Comparison of ENCODE assay signal across 24 mouse cellular contexts in genomic region chr3:87309922-87310321, GRCm38 (mm10). TPM values are rescaled to one million over a fixed set of nuclear protein-coding genes. Genes with fewer than 3 reads are reported as not detected.
DNase-seq lines count a peak whose midpoint lies in the region; TF ChIP-seq lines count a peak whose summit lies in the region.
"Had no signal": no experiment of that assay in that cellular context is flagged by ENCODE, and none has a peak within 500 bp of the region (broad histone marks: within the 10 kb centered on the region; RNA-seq: fewer than 3 reads in every experiment).

No protein-coding gene starts in this region.

- no peaks in the 10 kb centered on the region for H3K4me1 ChIP-seq in heart, adult 2 months (ENCODE audit: control insufficient read depth, insufficient read depth, low read length)
- H3K4me1 ChIP-seq in CH12.LX (ENCODE audit: control insufficient read depth in 1 of 2, insufficient read depth in 2 of 2), result no peaks in the 10 kb centered on the region
- H3K4me1 ChIP-seq: embryonic facial prominence, embryonic 13.5 days; limb, embryonic 12.5 days; midbrain, embryonic 10.5 days; neural tube, embryonic 15.5 days had no signal

- H3K27me3 ChIP-seq in heart, adult 2 months (ENCODE audit: control insufficient read depth, insufficient read depth, low read length), result no peaks in the 10 kb centered on the region
- H3K27me3 ChIP-seq in CH12.LX (replicated peaks), result no peaks in the 10 kb centered on the region
- H3K27me3 ChIP-seq: embryonic facial prominence, embryonic 13.5 days; limb, embryonic 12.5 days; neural tube, embryonic 15.5 days had no signal

- WGBS in heart, adult 2 months, result 55% methylated on average over 2 of the region's 2 CpGs

- no peaks in the 10 kb centered on the region for H3K36me3 ChIP-seq in heart, adult 2 months (ENCODE audit: control insufficient read depth, insufficient read depth, low read length)
- H3K36me3 ChIP-seq in CH12.LX (replicated peaks in 1 of 2; ENCODE audit: control insufficient read depth in 1 of 2, insufficient read depth in 1 of 2, low read length in 1 of 2), result no peaks in the 10 kb centered on the region
- H3K36me3 ChIP-seq: embryonic facial prominence, embryonic 13.5 days; G1E; limb, embryonic 12.5 days; midbrain, embryonic 10.5 days; neural tube, embryonic 15.5 days had no signal

- intact Hi-C loops in heart, adult 2 months (cut with DNase I), result loop anchor here (5.0 kb wide), 3 partner anchors 68 to 278 kb away; no protein-coding TSS in a partner anchor
- intact Hi-C loops in left cerebral cortex, adult 2 months (cut with DNase I), result no loop called here

- dilution Hi-C loops in CH12.LX (cut with MboI; ENCODE audit: extremely low pct_ligation_motif_present, extremely low pct_unique_long_range_greater_than_20kb, low sequenced_read_pairs), result no loop called here

- no peak for TF ChIP-seq EP300 in heart, adult 2 months (IDR thresholded peaks at IDR 0.05; ENCODE audit: insufficient read depth, low read depth, low read length)
- no peak for TF ChIP-seq EP300 in CH12.LX (IDR thresholded peaks at IDR 0.05; ENCODE audit: low read length)

- in situ Hi-C loops in CH12.LX (cut with MboI; ENCODE audit: low pct_ligation_motif_present, low pct_unique_long_range_greater_than_20kb, low sequenced_read_pairs), result no loop called here

- H3K9me3 ChIP-seq in CH12.LX (replicated peaks; ENCODE audit: low read length), result no peaks in the 10 kb centered on the region
- H3K9me3 ChIP-seq: embryonic facial prominence, embryonic 13.5 days; G1E; limb, embryonic 12.5 days; midbrain, embryonic 10.5 days; neural tube, embryonic 15.5 days had no signal

- TF ChIP-seq POLR2A in heart, adult 2 months (IDR thresholded peaks at IDR 0.05; ENCODE audit: insufficient read depth, low read depth, low read length), result no peak
- TF ChIP-seq POLR2A in CH12.LX (IDR thresholded peaks at IDR 0.05; ENCODE audit: low read depth, low read length), result no peak

- H3K4me2 ChIP-seq in CH12.LX (ENCODE audit: insufficient read depth, low read depth, poor library complexity, severe bottlenecking), result no peak overlapping the region
- H3K4me2 ChIP-seq: embryonic facial prominence, embryonic 13.5 days; heart, embryonic 11.5 days; limb, embryonic 12.5 days; neural tube, embryonic 15.5 days had no signal

- H3K79me2 ChIP-seq in heart, adult 2 months (replicated peaks; ENCODE audit: control insufficient read depth, insufficient read depth, low read length), result no peaks in the 10 kb centered on the region
- H3K79me2 ChIP-seq in CH12.LX (replicated peaks; ENCODE audit: control insufficient read depth, extremely low read depth, insufficient read depth, poor library complexity, severe bottlenecking), result no peaks in the 10 kb centered on the region

- peak; percentile 26 for TF ChIP-seq RAD21 in CH12.LX (IDR thresholded peaks at IDR 0.05; ENCODE audit: low read depth, low read length)

- no peak overlapping the region for H3K4me3 ChIP-seq in heart, adult 2 months
- H3K4me3 ChIP-seq in left cerebral cortex, adult 2 months, result no peak overlapping the region
- no peak overlapping the region for H3K4me3 ChIP-seq in CH12.LX (replicated peaks in 1 of 3; ENCODE audit: low read depth in 2 of 3, low read length in 2 of 3, poor library complexity in 1 of 3)
- H3K4me3 ChIP-seq: embryonic facial prominence, embryonic 13.5 days; limb, embryonic 12.5 days; midbrain, embryonic 10.5 days; myocyte; neural tube, embryonic 15.5 days had no signal

- H3K9ac ChIP-seq in heart, adult 2 months (ENCODE audit: low read depth, low read length), result no peak overlapping the region
- no peak overlapping the region for H3K9ac ChIP-seq in CH12.LX (ENCODE audit: insufficient read depth, low read depth)
- H3K9ac ChIP-seq: embryonic facial prominence, embryonic 13.5 days; limb, embryonic 12.5 days; liver, embryonic 14.5 days; neural tube, embryonic 15.5 days had no signal

- TF ChIP-seq CTCF in heart, adult 2 months (IDR thresholded peaks at IDR 0.05), result peak; percentile 50
- TF ChIP-seq CTCF in left cerebral cortex, adult 2 months (IDR thresholded peaks at IDR 0.05), result peak; percentile 29
- peak in 1 of 2 experiments; percentile 54; a peak in 2 of 4 replicates for TF ChIP-seq CTCF in CH12.LX (conservative IDR thresholded peaks at IDR 0.05 in 1 of 2, IDR thresholded peaks at IDR 0.05 in 1 of 2; ENCODE audit: low read depth in 2 of 2, low read length in 2 of 2)

- DNase-seq in heart, adult 2 months, result no peak
- DNase-seq in heart, adult 9 months (ENCODE audit: low spot score in 2 of 2), result no peak
- DNase-seq in left cerebral cortex, adult 2 months (ENCODE audit: extremely low spot score in 1 of 2, low spot score in 2 of 2), result no peak
- DNase-seq in left cerebral cortex, adult 8-10 months (ENCODE audit: low spot score in 2 of 2), result no peak
- DNase-seq in CH12.LX (ENCODE audit: extremely low read depth), result no peak
- peak; percentile 19 for DNase-seq in brain, adult 2 months (ENCODE audit: low read depth, low spot score)
- no peak for DNase-seq in urinary bladder, postnatal 25 days (ENCODE audit: low spot score)
- DNase-seq: adrenal gland, adult 8-10 months; cerebellum, adult 18-20 months; cerebellum, postnatal 36 days; gastrocnemius, postnatal 25 days; heart, postnatal 36 days; lung, postnatal 36 days; right cerebral cortex, postnatal 4 days; thymus, postnatal 4 days had no signal

- H3K27ac ChIP-seq in heart, adult 2 months, result no peak overlapping the region
- no peak overlapping the region for H3K27ac ChIP-seq in left cerebral cortex, adult 2 months
- no peak overlapping the region for H3K27ac ChIP-seq in CH12.LX (ENCODE audit: insufficient read depth, low read depth)
- H3K27ac ChIP-seq: embryonic facial prominence, embryonic 13.5 days; limb, embryonic 12.5 days; liver, embryonic 14.5 days; midbrain, embryonic 10.5 days; neural tube, embryonic 15.5 days had no signal

TF ChIP-seq in CH12.LX, 34 proteins besides CTCF, POLR2A, EP300 and RAD21:
- no peak for TF ChIP-seq ZMIZ1 (IDR thresholded peaks at IDR 0.05; ENCODE audit: low read depth, low read length)
- TF ChIP-seq SMC3 (IDR thresholded peaks at IDR 0.05; ENCODE audit: low read depth, low read length), result peak; percentile 53
- no peak for TF ChIP-seq JUN (IDR thresholded peaks at IDR 0.05; ENCODE audit: insufficient read depth, low read depth, low read length)

RNA-seq across cellular contexts. Expression of gene Fcrls, which starts 46.4 kb away (rescaled TPM):
- 1 to 10 TPM; 6.0 to 8.4 TPM for total RNA-seq in heart, adult 2 months (2021)
- 4.7 and 6.1 TPM in 2 replicates for polyA plus RNA-seq in heart, adult 2 months (2012; rRNA removed)
- total RNA-seq in left cerebral cortex, adult 2 months (2021), result 10 to 100 TPM; 24.8 to 30.2 TPM
- total RNA-seq in left cerebral cortex, adult 8-10 months (2022), result 10 to 100 TPM; 22.0 to 79.0 (median 36.7) TPM
- total RNA-seq in CH12.LX (2012; rRNA removed) (not detected in 2 replicates), CH12.LX (2014; rRNA removed) (not detected in 2 replicates)
- 0.13 and 0.14 TPM in 2 replicates for polyA plus RNA-seq in CH12.LX (2012; ENCODE audit: insufficient read length, low read depth)
- total RNA-seq: G1E had no signal
- polyA plus RNA-seq: G1E, myocyte had no signal

RNA-seq across cellular contexts. Expression of gene Cd5l, which starts 47.8 kb away (rescaled TPM):
- 1 to 10 TPM in 1 of 2 experiments, under 1 TPM in 1; 0.18 to 1.3 TPM for total RNA-seq in heart, adult 2 months (2021)
- 0.44 and 0.59 TPM in 2 replicates for polyA plus RNA-seq in heart, adult 2 months (2012; rRNA removed)
- total RNA-seq in left cerebral cortex, adult 2 months (2021), result not detected
- not detected for total RNA-seq in left cerebral cortex, adult 8-10 months (2022)
- total RNA-seq in CH12.LX (2012; rRNA removed) (0.13 and 0.17 TPM in 2 replicates), CH12.LX (2014; rRNA removed) (0.11 and 0.15 TPM in 2 replicates)
- polyA plus RNA-seq in CH12.LX (2012; ENCODE audit: insufficient read length, low read depth), result 0.11 TPM in 1 of 2 replicates, not detected in the other
- polyA plus RNA-seq: frontal cortex, adult 2 months; G1E; limb, embryonic 12.5 days; midbrain, embryonic 10.5 days; myocyte had no signal

Comparison
In these comparisons a context has a peak if more than half of its experiments do, and no peak if none do; other contexts are left out.
1. RNA of gene Fcrls, which starts 46.4 kb away (total RNA-seq): 22.0 to 79.0 TPM in left cerebral cortex, adult 8-10 months, 24.8 to 30.2 TPM in left cerebral cortex, adult 2 months and 6.0 to 8.4 TPM in heart, adult 2 months; not detected in CH12.LX; every median in the first group is over 4 times any median in the second.